22 mouse cellular contexts compared by ENCODE assay signal in genomic region chr17:84431991-84432390, GRCm38 (mm10). TPM values are rescaled to one million over a fixed set of nuclear protein-coding genes. Genes with fewer than 3 reads are reported as not detected.
DNase-seq lines count a peak whose midpoint lies in the region; ATAC-seq and TF ChIP-seq lines count a peak whose summit lies in the region.
"Had no signal": no experiment of that assay in that cellular context is flagged by ENCODE, and none has a peak within 500 bp of the region (broad histone marks: within the 10 kb centered on the region; RNA-seq: fewer than 3 reads in every experiment).

No protein-coding gene starts in this region.

- H3K4me3 ChIP-seq in liver, adult 2 months (ENCODE audit: insufficient read depth, low read depth, low read length), result no peak overlapping the region
- H3K4me3 ChIP-seq in liver, embryonic 12.5 days, result no peak overlapping the region
- no peak overlapping the region for H3K4me3 ChIP-seq in CH12.LX (replicated peaks in 1 of 3; ENCODE audit: low read depth in 2 of 3, low read length in 2 of 3, poor library complexity in 1 of 3)
- H3K4me3 ChIP-seq: forebrain, embryonic 10.5 days; forebrain, embryonic 13.5 days; hindbrain, embryonic 10.5 days; hindbrain, embryonic 13.5 days had no signal

- DNase-seq in liver, adult 2 months (ENCODE audit: extremely low read depth, low read depth, low spot score), result peak; percentile 78
- no peak for DNase-seq in CH12.LX (ENCODE audit: extremely low read depth)
- peak; percentile 27 for DNase-seq in yolk sac, embryonic 10.5 days (ENCODE audit: low spot score)
- DNase-seq in layer of hippocampus, postnatal 36 days, result no peak
- DNase-seq: adrenal gland, postnatal 10 days; adrenal gland, postnatal 36 days; cerebellum, adult 18-20 months; cerebellum, adult 9-10 months; cerebellum, postnatal 14 days; gastrocnemius, postnatal 10 days; gastrocnemius, postnatal 36 days had no signal

- no peaks in the 10 kb centered on the region for H3K9me3 ChIP-seq in liver, embryonic 12.5 days (replicated peaks)
- H3K9me3 ChIP-seq in CH12.LX (replicated peaks; ENCODE audit: low read length), result no peaks in the 10 kb centered on the region
- H3K9me3 ChIP-seq: forebrain, embryonic 10.5 days; forebrain, embryonic 13.5 days; G1E; hindbrain, embryonic 10.5 days; hindbrain, embryonic 13.5 days had no signal

- H3K9ac ChIP-seq in liver, adult 2 months (ENCODE audit: low read depth, low read length), result no peak overlapping the region
- H3K9ac ChIP-seq in liver, embryonic 12.5 days, result no peak overlapping the region
- no peak overlapping the region for H3K9ac ChIP-seq in CH12.LX (ENCODE audit: insufficient read depth, low read depth)
- H3K9ac ChIP-seq: forebrain, embryonic 13.5 days; hindbrain, embryonic 13.5 days had no signal

- no peak overlapping the region for H3K4me2 ChIP-seq in liver, embryonic 12.5 days
- no peak overlapping the region for H3K4me2 ChIP-seq in CH12.LX (ENCODE audit: insufficient read depth, low read depth, poor library complexity, severe bottlenecking)
- H3K4me2 ChIP-seq: forebrain, embryonic 13.5 days; heart, embryonic 11.5 days; hindbrain, embryonic 13.5 days had no signal

- no peak for TF ChIP-seq CTCF in liver, adult 2 months (IDR thresholded peaks at IDR 0.05; ENCODE audit: low read depth, low read length)
- TF ChIP-seq CTCF in CH12.LX (conservative IDR thresholded peaks at IDR 0.05 in 1 of 2, IDR thresholded peaks at IDR 0.05 in 1 of 2; ENCODE audit: low read depth in 2 of 2, low read length in 2 of 2), result no peak

- dilution Hi-C loops in CH12.LX (cut with MboI; ENCODE audit: extremely low pct_ligation_motif_present, extremely low pct_unique_long_range_greater_than_20kb, low sequenced_read_pairs), result no loop called here

- H3K27ac ChIP-seq in liver, adult 2 months (replicated peaks; ENCODE audit: insufficient read depth, low read depth, low read length), result no peak overlapping the region
- no peak overlapping the region for H3K27ac ChIP-seq in liver, embryonic 12.5 days
- H3K27ac ChIP-seq in CH12.LX (ENCODE audit: insufficient read depth, low read depth), result peak overlapping the region; percentile 28; the same call in 1 of the 2 replicates
- H3K27ac ChIP-seq: forebrain, embryonic 10.5 days; forebrain, embryonic 13.5 days; hindbrain, embryonic 10.5 days; hindbrain, embryonic 13.5 days had no signal

- no peaks in the 10 kb centered on the region for H3K27me3 ChIP-seq in liver, adult 2 months (ENCODE audit: control insufficient read depth, insufficient read depth, low read length)
- no peaks in the 10 kb centered on the region for H3K27me3 ChIP-seq in liver, embryonic 12.5 days (replicated peaks)
- no peaks in the 10 kb centered on the region for H3K27me3 ChIP-seq in CH12.LX (replicated peaks)
- H3K27me3 ChIP-seq: forebrain, embryonic 13.5 days; hindbrain, embryonic 13.5 days; Patski had no signal

- H3K36me3 ChIP-seq in liver, adult 2 months (ENCODE audit: control insufficient read depth, insufficient read depth, low read length), result peaks cover 30% of the 10 kb centered on the region
- H3K36me3 ChIP-seq in liver, embryonic 12.5 days, result peaks cover 93% of the 10 kb centered on the region
- H3K36me3 ChIP-seq in CH12.LX (replicated peaks in 1 of 2; ENCODE audit: control insufficient read depth in 1 of 2, insufficient read depth in 1 of 2, low read length in 1 of 2), result peaks cover 45 to 72% of the 10 kb centered on the region in 2 experiments

- ATAC-seq in liver, embryonic 12.5 days, result no peak
- ATAC-seq in CD4-positive, CD25-positive, alpha-beta regulatory T cell, adult 4 months, result peak; percentile 34
- ATAC-seq: forebrain, embryonic 13.5 days; forebrain, embryonic 16.5 days; hindbrain, embryonic 16.5 days; Patski had no signal

- TF ChIP-seq POLR2A in liver, adult 2 months (IDR thresholded peaks at IDR 0.05; ENCODE audit: extremely low read depth, insufficient read depth, low read length), result no peak
- TF ChIP-seq POLR2A in CH12.LX (IDR thresholded peaks at IDR 0.05; ENCODE audit: low read depth, low read length), result no peak

- TF ChIP-seq RAD21 in CH12.LX (IDR thresholded peaks at IDR 0.05; ENCODE audit: low read depth, low read length), result no peak

- in situ Hi-C loops in CH12.LX (cut with MboI; ENCODE audit: low pct_ligation_motif_present, low pct_unique_long_range_greater_than_20kb, low sequenced_read_pairs), result no loop called here

- H3K79me2 ChIP-seq in liver, adult 2 months (ENCODE audit: control insufficient read depth, insufficient read depth, low read length), result no peaks in the 10 kb centered on the region
- H3K79me2 ChIP-seq in CH12.LX (replicated peaks; ENCODE audit: control insufficient read depth, extremely low read depth, insufficient read depth, poor library complexity, severe bottlenecking), result no peaks in the 10 kb centered on the region; the same call in 1 of the 2 replicates

- H3K4me1 ChIP-seq in liver, adult 2 months (ENCODE audit: control insufficient read depth, insufficient read depth, low read length), result peaks cover 3% of the 10 kb centered on the region; the same call in 1 of the 2 replicates
- H3K4me1 ChIP-seq in liver, embryonic 12.5 days, result no peaks in the 10 kb centered on the region
- peaks cover 6 to 37% of the 10 kb centered on the region in 2 experiments; a peak in 2 of 4 replicates for H3K4me1 ChIP-seq in CH12.LX (ENCODE audit: control insufficient read depth in 1 of 2, insufficient read depth in 2 of 2)
- H3K4me1 ChIP-seq: forebrain, embryonic 10.5 days; forebrain, embryonic 13.5 days; hindbrain, embryonic 10.5 days; hindbrain, embryonic 13.5 days had no signal

- no peak for TF ChIP-seq EP300 in CH12.LX (IDR thresholded peaks at IDR 0.05; ENCODE audit: low read length)

- WGBS in liver, adult 2 months, result 25% methylated on average over 5 of the region's 5 CpGs
- 77% methylated on average over 5 of the region's 5 CpGs for WGBS in liver, embryonic 12.5 days (ENCODE audit: insufficient replicate concordance)

TF ChIP-seq in CH12.LX, 34 proteins besides CTCF, POLR2A, EP300 and RAD21:
- no peak for TF ChIP-seq USF2 (conservative IDR thresholded peaks at IDR 0.05; ENCODE audit: low read depth, low read length)
- no peak for TF ChIP-seq MYC (IDR thresholded peaks at IDR 0.05; ENCODE audit: low read depth, low read length)
- no peak for TF ChIP-seq BHLHE40 (IDR thresholded peaks at IDR 0.05; ENCODE audit: low read depth, low read length)
- no peak for TF ChIP-seq GABPA (IDR thresholded peaks at IDR 0.05; ENCODE audit: insufficient replicate concordance, low read depth, low read length)
- no peak for TF ChIP-seq HCFC1 (IDR thresholded peaks at IDR 0.05; ENCODE audit: low read depth, low read length)
- TF ChIP-seq CHD2 (IDR thresholded peaks at IDR 0.05; ENCODE audit: low read length), result no peak
- no peak for TF ChIP-seq RCOR1 (conservative IDR thresholded peaks at IDR 0.05; ENCODE audit: low read depth, low read length)
- no peak for TF ChIP-seq E2F4 (IDR thresholded peaks at IDR 0.05; ENCODE audit: insufficient replicate concordance, low read depth, low read length)
- no peak for TF ChIP-seq MAFK (IDR thresholded peaks at IDR 0.05; ENCODE audit: insufficient replicate concordance, low read length)
- TF ChIP-seq NELFE (IDR thresholded peaks at IDR 0.05; ENCODE audit: low read depth, low read length), result no peak
- TF ChIP-seq CHD1 (IDR thresholded peaks at IDR 0.05; ENCODE audit: low read depth, low read length), result no peak
- no peak for TF ChIP-seq TBP (conservative IDR thresholded peaks at IDR 0.05; ENCODE audit: low read depth, low read length)

RNA-seq across cellular contexts. Expression of gene Thada, which starts 34.0 kb away (rescaled TPM):
- total RNA-seq in liver, adult 2 months (2014; rRNA removed), result 6.1 and 7.4 TPM in 2 replicates
- polyA plus RNA-seq in liver, adult 2 months (2012; rRNA removed), result 1.8 and 2.8 TPM in 2 replicates
- 6.1 and 7.8 TPM in 2 replicates for polyA plus RNA-seq in liver, embryonic 12.5 days (2016; fragmentation: Nextera tagmentation; extraction: Ambion mirVana)
- polyA plus RNA-seq in CD4-positive, CD25-positive, alpha-beta regulatory T cell, adult 4 months (2017; shearing (Covaris generic)), result 100 to 1,000 TPM in 1 of 2 experiments, 10 to 100 TPM in 1; 83.1 to 129 TPM
- total RNA-seq in CH12.LX (2012; rRNA removed) (22.2 and 25.6 TPM in 2 replicates), CH12.LX (2014; rRNA removed) (15.3 and 17.3 TPM in 2 replicates)
- 21.3 and 26.7 TPM in 2 replicates for polyA plus RNA-seq in CH12.LX (2012; ENCODE audit: insufficient read length, low read depth)
- 10 to 100 TPM; 14.7 to 17.3 TPM for total RNA-seq in layer of hippocampus, postnatal 36 days (2021)

Comparison
In these comparisons a context has a peak if more than half of its experiments do, and no peak if none do; other contexts are left out.
1. DNase-seq: peak in liver, adult 2 months (single experiment) and yolk sac, embryonic 10.5 days (single experiment); none in CH12.LX (single experiment) and layer of hippocampus, postnatal 36 days (0 of 2).